Mouse (Mus musculus): ENCODE measurements around the gene Tmem254b.
"Not testable (repeated sequence)": the region's sequence is repeated elsewhere in the genome, so short reads cannot be mapped to it uniquely, and the experiment has no call there.

The Tmem254b gene

GRCm38 (mm10) chr14:26206926-26207247 lies at the start of gene Tmem254b:
Gene Tmem254b, minus strand, starts transcription at chr14:26207041.
- DNase-seq, result not testable (repeated sequence)

- DNase-seq, result not testable (repeated sequence)
Observed at GRCm38 (mm10) chr14:26237183-26237582, 30.3 kb upstream of the Tmem254b start.

GRCm38 (mm10) chr14:26216233-26217000 lies 9.6 kb upstream of the Tmem254b start:
- DNase-seq, result not testable (repeated sequence)

DNA sequence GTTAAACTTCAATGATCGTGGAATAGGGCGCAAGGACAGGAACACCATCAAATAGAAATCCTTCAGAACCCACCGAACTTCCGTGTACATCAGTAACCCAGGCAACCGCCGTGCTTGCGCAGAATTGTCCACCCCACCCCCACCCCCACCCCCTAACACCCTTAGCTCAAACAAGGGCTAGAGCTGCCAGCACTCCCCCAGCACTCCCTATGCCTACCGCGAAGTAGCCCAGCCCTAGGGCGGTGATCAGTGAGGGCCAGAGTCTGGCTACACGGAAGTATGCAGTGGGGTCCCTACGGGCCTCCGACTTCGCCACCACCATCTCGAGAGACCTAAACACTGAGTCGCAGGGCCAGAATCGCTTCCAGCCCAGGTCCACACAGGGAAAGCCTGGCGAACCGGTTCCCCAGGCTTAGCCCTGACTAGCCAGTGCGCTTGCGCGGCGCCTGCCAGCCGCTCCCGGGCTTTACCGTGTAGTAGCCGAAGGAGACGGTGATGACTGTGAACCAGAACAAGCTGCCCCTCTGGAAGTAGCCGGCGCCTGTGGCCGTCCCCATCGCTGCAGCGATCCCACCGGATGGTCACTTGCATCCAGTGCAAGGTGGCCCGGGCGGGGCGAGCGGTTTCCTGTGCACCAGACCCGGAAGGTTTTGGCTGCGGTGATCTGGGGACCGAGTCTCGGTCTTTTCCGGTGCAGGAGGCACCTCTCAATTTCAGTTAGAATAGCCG lies 480 bp downstream of the Tmem254b start:
- not testable (repeated sequence) for DNase-seq

- not testable (repeated sequence) for DNase-seq
Observed at GRCm38 (mm10) chr14:26197851-26198250, 9.0 kb downstream of the Tmem254b start.

DNA sequence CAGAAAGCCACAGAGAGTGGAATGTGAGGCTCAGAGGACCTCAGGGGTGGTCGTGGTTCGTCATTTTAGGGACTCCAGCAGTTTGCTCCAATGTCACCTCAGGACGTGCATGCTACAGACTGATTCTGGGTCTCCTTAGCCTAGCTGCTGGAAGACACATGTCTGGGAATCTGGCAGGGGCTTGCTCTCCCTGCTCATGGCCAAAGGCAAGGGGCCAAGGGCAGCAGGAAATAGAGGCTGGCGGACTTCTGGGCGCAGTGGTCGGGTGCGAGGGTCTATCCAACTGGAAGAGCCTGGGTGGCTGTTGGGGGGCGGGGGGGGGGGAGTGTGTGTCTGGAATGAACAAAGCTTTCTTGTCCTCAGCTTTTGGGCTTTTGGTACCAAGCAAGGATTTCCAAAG lies 18.5 kb downstream of the Tmem254b start:
- not testable (repeated sequence) for DNase-seq

DNA sequence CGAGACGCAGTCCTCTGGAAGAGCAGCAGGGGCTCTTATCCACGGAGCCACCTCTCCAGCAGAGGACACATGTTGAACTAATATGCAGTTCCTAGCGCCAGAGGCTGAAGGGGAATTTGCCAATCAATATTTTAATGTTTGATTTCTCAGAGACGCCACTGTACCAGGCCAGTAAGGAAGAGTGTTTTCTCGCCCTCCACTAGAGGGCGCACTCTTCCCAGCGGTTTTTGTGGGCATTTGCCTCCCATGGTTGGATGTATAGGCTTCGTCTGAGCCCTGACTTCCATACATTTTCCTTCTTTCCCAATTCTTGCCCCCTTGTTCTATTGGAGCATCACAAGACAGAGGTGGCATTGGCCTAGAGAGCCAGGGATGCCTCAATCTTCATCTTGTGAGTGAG lies 20.2 kb downstream of the Tmem254b start:
- DNase-seq, result not testable (repeated sequence)

DNA sequence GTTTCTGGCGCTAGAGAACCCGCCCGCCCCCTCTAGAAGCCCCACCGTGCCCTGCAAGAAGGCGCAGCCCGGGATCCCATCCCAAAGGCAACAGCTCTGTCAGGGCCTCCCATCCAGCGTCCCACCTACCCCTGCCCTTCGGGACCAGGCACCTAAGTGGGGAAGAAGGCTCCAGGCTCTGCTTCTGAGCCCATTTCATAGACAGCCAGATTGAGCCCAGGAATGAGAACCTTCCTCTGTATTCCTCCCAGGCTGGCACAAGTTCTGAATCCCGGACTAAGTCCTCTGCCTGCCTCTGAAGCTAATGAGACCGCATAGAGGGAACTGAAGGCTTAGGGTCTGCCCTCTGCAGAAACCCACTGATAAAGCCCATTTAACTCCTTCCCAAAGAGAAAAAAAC lies 24.5 kb downstream of the Tmem254b start, which contains the start of gene Plac9b:
TSS of gene Plac9b (minus strand) at position 101 of the 400 bp plus-strand sequence.
- DNase-seq, result not testable (repeated sequence)

DNA sequence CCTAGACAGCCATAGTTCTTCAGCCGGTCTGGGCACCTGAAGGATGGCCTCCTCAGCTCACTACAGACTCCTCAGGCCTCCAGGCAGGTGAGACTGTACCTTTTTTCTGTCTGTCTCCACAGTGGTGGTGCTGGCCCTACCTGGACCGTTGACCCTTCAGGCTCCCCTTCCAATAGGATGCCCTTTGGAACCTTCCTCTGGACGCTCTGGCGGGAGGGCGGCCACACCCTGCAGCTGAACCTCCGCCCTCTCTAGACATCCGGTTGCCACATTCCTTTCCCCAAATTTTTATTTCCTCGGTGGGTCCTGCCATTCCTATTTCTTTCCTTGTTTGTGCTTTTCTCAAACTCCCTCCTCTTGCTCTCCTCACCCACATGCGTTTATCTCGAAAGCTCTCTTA lies 25.2 kb downstream of the Tmem254b start:
- not testable (repeated sequence) for DNase-seq

DNA sequence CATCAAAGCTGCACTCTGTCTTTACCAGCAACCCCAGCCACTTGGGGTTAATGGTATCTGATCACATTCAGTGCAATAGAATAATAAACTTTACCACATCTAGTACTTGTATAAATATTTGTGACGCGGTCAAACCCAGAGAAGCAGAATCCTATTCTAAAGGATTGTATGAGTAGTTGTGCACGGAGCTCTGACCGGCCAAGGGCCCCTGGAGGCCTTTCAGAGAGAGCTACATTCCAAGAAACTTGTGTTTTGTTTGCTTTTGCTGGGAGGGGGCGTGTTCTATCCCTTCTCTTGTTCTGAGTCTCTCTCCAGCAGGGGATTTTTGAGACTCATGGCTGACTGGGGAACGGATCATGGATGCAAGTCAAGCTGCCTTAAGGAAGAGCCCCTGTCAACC lies 31.8 kb downstream of the Tmem254b start:
- not testable (repeated sequence) for DNase-seq

DNA sequence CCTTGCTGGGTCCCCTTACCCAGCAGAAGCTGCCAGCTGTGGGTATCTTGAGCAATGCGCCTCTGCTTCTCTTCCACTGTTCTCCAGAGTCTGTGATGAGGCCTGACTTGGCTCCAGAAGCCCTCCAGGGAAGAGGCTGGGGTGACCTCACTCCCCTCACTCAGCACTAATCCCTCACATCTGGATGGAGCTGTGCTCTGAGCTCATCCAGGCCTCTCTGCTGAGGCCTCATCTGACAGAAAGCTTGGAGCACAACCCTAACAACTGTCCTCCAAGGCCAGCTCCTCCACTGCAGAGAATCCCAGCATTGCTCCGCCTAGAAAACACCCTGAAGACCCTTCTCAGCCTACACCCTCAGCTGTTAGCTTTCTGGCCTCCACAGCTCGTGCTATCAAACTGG lies 32.9 kb downstream of the Tmem254b start:
- DNase-seq, result not testable (repeated sequence)

DNA sequence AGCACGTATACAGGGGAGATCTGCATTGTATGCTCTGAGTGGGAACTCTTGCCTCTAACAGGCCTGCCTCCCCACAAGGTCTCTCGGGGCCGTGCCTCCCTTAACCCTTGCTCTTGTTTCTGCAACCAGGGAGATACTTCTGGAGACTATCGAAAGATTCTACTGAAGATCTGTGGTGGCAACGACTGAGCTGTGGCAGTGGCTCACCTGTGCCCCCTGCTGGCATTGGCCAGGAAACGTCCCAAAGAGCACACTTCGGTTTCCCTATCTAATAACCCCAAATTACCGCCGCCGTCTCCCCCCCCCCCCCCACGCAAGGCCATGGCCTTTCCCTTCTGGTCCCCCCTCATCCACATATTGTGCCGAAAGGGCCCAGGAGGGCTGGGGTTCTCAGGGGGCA lies 41.6 kb downstream of the Tmem254b start:
- DNase-seq, result not testable (repeated sequence)

- not testable (repeated sequence) for DNase-seq
Observed at GRCm38 (mm10) chr14:26162423-26162822, 44.4 kb downstream of the Tmem254b start.

GRCm38 (mm10) chr14:26161156-26161555 lies 45.7 kb downstream of the Tmem254b start:
- not testable (repeated sequence) for DNase-seq

GRCm38 (mm10) chr14:26156032-26156431 lies 50.8 kb downstream of the Tmem254b start:
- DNase-seq, result not testable (repeated sequence)

Measured in kidney, adult 11 months (tissue).